Mouse (Mus musculus) spleen, adult 2 months (tissue): ENCODE data around the gene Sema6b.
A peak's percentile ranks its signal among the peaks of the same experiment; 100 is the strongest.

ENCODE experiments used
- CTCF ChIP-seq: fragments of 200-500 bp; IDR thresholded peaks from 2 replicates; pipeline ENCODE4 v1.5.1; 2011; ENCODE audit warnings: mild to moderate bottlenecking, inconsistent platforms; ENCODE audit not compliant: insufficient read depth, insufficient read length, insufficient replicate concordance; ENCODE audit errors: extremely low read depth
- POLR2A ChIP-seq: fragments of 200-500 bp; IDR thresholded peaks from 2 replicates; pipeline ENCODE4 v1.6.1; 2011; ENCODE audit warnings: low read depth, low read length, inconsistent platforms

- TF ChIP-seq POLR2A (no peak), CTCF (peak; percentile 70; the same call in 1 of the 2 replicates)
These were observed 15.5 kb downstream of the Sema6b start for GRCm38 (mm10) chr17:56124377-56125275.
